Mouse (Mus musculus): ENCODE results near the gene Irf2bpl.

- TF ChIP-seq CTCF (IDR thresholded peaks at IDR 0.05; ENCODE audit: low read depth, low read length) (no peak), GATA1 (IDR thresholded peaks at IDR 0.05; ENCODE audit: borderline replicate concordance, low read length) (no peak), TAL1 (conservative IDR thresholded peaks at IDR 0.05; ENCODE audit: low read depth, low read length) (no peak), GATA2 (IDR thresholded peaks at IDR 0.05; ENCODE audit: borderline replicate concordance, low read depth, low read length) (no peak), POLR2AphosphoS5 (IDR thresholded peaks at IDR 0.05; ENCODE audit: insufficient replicate concordance, low read depth, low read length) (no peak)
Measured at GRCm38 (mm10) chr12:86849945-86850626, 34.5 kb downstream of the Irf2bpl start.

All from G1E (cell line).